Mouse (Mus musculus) brain, embryonic 14.5 days (tissue): ENCODE data around the gene Pex16. TPM values are rescaled to one million over a fixed set of nuclear protein-coding genes. Genes with fewer than 3 reads are reported as not detected.

Experiments
- DNase-seq: peaks from one replicate; pipeline ENCODE4 v3.0.0-alpha.2; 2011; ENCODE audit warnings: low read depth
- CTCF ChIP-seq: fragments of 200-500 bp; IDR thresholded peaks from 2 replicates; pipeline ENCODE4 v1.5.1; 2012; ENCODE audit warnings: inconsistent platforms, mild to moderate bottlenecking, moderate library complexity, borderline replicate concordance; ENCODE audit not compliant: insufficient read depth, insufficient read length; ENCODE audit errors: extremely low read depth
- POLR2A ChIP-seq: fragments of 200-500 bp; IDR thresholded peaks from 2 replicates; pipeline ENCODE4 v1.6.1; 2012; ENCODE audit warnings: mild to moderate bottlenecking, inconsistent platforms, borderline replicate concordance; ENCODE audit not compliant: poor library complexity, insufficient read depth, insufficient read length, severe bottlenecking; ENCODE audit errors: extremely low read depth
- polyA plus RNA-seq: library from polyadenylated mRNA; depleted of rRNA; stranded (reverse); fragments of >200 nt; gene quantifications from 2 replicates; pipeline ENCODE4 v1.2.3, GENCODE M21; 2012

Gene Pex16
- polyA plus RNA-seq, 1 experiment = 37.1 TPM

DNA sequence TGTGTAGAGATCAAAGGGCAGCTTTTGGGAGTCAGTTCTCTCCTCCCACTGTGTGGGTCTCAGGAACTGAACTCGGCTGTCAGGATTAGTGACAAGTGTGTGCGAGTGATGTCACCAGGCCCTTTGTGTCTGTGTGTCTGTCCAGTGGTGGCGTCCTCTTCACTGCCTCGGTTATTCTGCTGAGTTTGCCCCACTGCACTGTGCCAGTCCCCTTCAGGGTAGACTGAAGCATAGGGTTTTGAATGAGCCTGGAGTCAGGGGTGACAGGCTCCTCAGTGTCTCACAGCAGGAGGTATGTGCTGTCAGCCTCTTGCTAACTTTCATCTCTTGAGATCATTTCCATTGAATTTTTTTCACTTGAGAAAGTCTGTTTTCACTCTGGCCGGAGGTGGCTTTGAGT is 21.1 kb upstream of the Pex16 start:
- DNase-seq = peak; percentile 17
- TF ChIP-seq CTCF (no peak), POLR2A (no peak)

GRCm38 (mm10) chr2:92354224-92354623 is 20.3 kb upstream of the Pex16 start:
- TF ChIP-seq CTCF (no peak), POLR2A (no peak)
- DNase-seq = no peak

GRCm38 (mm10) chr2:92359301-92359700 is 15.2 kb upstream of the Pex16 start:
- TF ChIP-seq CTCF (no peak), POLR2A (no peak)
- no peak for DNase-seq

- peak; percentile 73 for DNase-seq
- no peak for TF ChIP-seq POLR2A
- TF ChIP-seq CTCF = no peak
These were observed 14.2 kb upstream of the Pex16 start for GRCm38 (mm10) chr2:92360186-92360823.

DNA sequence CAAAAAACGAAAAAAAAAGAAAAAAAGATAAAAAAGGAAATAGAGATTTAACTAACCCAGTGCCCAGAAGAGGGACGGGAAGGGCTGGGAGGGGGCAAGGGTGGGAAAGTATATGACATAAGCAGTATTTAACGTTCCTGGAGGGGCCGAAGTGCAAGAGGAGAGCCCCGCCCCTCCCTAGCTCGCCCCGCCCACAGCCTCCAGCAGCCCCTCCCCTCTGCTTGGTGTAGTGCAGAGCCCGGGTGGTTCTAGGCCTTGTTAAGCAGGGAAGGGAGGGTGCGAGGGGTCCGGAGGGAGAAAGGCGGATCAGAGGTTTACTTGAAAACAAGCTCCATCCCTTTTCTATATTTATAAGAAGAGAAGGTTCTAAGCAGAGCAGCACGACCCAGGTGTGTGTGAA is 13.6 kb upstream of the Pex16 start:
- TF ChIP-seq CTCF = no peak
- no peak for TF ChIP-seq POLR2A
- DNase-seq = peak; percentile 42

GRCm38 (mm10) chr2:92361795-92362194 is 12.7 kb upstream of the Pex16 start:
- no peak for DNase-seq
- TF ChIP-seq CTCF = no peak
- no peak for TF ChIP-seq POLR2A

- TF ChIP-seq CTCF = no peak
- no peak for TF ChIP-seq POLR2A
- DNase-seq = no peak
These were observed 11.8 kb upstream of the Pex16 start for GRCm38 (mm10) chr2:92362571-92363228.

GRCm38 (mm10) chr2:92364086-92364485 is 10.4 kb upstream of the Pex16 start:
- TF ChIP-seq POLR2A (no peak), CTCF (no peak)
- DNase-seq = no peak

- DNase-seq = no peak
- TF ChIP-seq POLR2A = no peak
- TF ChIP-seq CTCF = no peak
These were observed 8.9 kb upstream of the Pex16 start for GRCm38 (mm10) chr2:92365568-92365967.

GRCm38 (mm10) chr2:92367383-92368029 is 7.0 kb upstream of the Pex16 start:
- no peak for DNase-seq
- no peak for TF ChIP-seq POLR2A
- no peak for TF ChIP-seq CTCF

- TF ChIP-seq POLR2A (no peak), CTCF (no peak)
These were observed 4.1 kb upstream of the Pex16 start for GRCm38 (mm10) chr2:92370375-92370774.

DNA sequence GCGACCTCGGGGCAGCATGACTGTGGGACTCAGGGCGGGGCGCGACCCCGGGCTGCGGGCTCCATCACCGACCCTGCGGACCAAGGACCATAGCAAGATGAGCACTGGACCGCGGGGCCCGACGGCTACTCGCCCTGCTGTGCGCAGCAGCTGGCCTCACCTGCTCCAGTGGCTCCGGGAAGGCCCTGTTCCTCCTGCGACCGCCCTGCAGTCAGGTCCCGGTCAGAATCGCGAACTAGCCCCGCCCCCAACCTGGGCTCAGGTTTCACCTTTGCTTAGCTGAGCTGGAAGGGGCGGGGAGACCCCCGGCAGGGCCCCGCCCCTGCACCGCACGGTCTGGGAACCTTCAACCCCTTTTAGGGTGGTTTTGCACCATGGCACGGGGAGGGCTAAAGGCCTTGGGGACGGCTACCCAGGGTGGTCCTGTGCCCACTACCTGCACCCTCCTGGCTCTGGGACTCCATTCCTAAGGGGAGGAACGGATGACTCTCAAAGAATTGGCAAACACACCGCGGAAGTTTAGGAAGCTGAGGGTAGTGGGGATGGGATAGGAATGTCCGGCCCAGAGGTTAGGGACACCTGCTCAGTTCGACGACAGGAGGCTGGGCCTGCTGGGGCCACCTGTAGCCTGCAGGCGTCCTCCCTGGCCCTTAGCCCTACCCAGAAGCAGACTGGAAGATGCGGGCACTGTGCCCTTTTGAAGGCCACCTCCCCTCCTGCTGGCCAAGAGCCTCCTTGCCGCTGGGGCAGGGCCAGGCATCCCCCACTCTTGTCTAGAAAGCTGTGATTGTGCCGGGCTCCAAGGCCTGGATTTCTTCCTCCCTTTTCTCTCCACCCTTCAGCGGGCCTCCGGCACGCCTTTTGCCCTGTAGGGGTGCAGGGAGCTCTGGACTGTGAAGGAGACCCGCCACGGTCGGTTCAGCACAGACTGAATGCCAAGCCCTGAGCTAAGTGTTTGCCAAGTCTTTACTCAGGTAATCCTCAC is 3.4 kb upstream of the Pex16 start:
- DNase-seq = peak; percentile 57
- TF ChIP-seq POLR2A = no peak
- TF ChIP-seq CTCF = no peak

More at GRCm38 (mm10) chr2:92370375-92370774, 4.1 kb upstream of the Pex16 start:
- DNase-seq = peak; percentile 19
